Mouse (Mus musculus) kidney, adult 9 months (tissue): ENCODE measurements around the gene Adrb1.

Experiments used
- DNase-seq: peaks from one replicate; pipeline ENCODE4 v3.0.0; 2022

Adrb1 gene

DNA sequence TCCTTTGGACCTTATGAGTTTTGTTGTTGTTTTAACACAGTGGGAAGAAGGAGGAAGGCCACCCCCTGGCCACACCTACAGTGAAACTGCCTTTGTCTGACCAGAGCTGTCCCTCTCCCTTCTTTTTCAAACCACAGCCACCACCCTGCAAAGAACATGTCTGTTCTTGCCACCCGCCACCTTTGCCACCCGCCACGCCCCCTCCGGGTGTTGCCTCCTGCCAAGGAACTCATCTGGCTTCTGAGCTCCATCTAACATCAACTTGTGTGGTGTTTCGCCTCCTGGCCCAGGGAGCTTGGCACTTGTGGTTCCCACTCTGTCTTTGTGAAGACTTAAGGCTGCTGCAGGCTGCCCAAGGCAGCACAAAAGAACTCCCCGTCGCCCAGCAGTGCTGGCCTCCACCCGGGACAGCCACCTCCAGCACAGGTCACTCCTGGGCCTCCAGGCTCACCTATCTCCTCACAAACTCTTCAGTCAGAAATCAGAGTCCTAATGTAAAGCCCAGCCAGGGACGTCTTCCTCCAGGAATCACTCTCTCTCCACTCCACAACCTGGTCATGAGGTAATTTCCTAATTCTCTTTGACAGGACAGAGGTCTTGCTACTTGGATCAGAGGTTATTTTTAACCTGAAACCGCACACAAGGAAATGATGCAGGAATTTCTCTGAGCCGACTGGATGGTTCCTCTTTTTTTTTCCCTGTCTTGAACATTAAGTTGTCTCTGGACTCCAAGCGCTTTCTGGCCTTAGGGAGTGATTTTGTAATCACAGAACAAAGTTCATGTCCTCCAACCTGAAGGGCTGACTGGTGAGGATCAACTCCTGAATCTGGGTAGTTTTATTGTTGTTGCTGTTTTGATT lies 18.5 kb upstream of the Adrb1 start:
- DNase-seq, result peak; percentile 56

DNA sequence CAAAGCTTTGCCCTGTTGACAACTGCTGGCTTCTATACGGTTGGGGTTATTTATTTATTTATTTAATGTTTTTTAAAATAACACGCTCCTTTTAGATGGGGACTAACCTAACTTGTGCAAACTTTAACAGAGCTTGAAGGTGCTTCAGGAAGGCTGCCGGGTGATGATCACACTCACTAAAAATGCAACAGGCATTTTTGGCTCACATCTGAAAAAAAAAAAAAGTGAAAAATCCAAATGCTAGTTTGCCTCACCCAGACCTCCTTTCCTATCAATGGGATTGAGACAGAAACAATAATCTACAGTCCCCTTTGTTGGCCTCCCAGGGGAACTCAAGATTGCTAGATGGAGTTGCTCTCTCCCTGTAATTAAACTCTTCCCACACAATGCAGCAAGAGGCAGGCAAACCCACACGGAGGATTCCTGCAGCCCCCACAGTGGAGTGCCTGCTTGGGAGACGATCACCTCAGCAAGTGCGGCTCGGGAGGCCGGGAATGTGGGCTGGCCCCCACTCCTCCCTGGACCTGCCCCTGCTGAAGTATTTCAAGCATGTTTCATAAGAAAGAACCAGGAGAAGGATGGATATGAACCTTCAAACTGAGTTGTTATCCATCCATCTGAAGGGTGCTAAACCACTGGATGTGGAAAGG lies 16.8 kb upstream of the Adrb1 start:
- DNase-seq, result no peak

DNA sequence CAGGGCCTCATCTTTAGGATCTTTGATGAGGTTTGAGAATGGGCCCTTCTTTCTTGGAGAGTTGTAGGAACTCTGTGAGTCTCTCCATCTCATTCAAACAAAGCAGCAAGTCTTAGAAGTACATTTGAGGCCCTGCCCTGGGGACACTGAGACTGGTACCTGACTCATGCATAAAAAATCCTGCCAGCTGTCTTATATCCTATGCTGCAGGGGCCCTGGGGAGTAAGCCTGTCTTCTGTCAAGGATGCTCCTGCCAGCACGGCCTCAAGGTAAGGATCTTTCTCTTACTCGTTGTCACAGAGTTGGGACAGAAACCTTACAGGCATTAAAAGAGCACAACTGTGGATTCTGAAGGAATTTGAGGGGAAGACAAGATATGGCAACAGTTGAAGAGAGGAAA lies 13.2 kb upstream of the Adrb1 start:
- DNase-seq, result no peak

DNA sequence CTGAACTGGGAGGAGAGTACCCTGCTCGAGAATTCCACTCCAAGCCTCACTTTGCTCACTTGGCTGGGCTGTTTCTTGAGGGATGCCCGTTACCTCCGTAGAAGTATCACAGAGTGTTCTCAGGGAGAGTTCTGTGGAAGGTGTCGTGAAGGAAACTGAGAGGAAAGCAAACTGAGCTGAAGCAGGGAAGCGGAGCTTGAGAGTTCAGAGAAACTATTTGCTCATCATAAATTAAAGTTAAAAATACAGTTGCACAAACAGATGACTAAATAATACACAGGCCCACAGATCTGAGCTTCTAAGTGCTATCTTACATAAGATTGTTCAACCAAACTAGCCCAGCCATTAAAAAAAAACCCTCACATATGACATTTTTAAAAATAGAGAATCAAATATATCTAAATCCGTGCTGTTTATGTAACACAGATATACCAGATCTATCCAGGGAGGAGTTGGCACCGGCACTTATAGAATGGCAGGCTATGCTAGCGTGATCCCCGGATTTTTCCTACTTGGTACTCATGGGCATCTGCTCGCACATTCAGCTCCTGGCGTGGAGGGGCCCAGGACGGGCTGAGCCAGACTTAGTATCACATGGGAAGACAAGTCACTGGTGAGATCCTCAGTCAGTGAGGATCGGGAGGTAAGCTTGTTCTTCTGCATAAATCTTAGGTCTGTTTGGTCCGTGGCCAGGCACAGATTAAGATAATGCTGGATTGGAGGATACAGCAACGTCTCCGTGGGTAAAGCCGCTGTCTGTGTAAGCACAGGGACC lies 11.7 kb upstream of the Adrb1 start:
- DNase-seq, result no peak

DNA sequence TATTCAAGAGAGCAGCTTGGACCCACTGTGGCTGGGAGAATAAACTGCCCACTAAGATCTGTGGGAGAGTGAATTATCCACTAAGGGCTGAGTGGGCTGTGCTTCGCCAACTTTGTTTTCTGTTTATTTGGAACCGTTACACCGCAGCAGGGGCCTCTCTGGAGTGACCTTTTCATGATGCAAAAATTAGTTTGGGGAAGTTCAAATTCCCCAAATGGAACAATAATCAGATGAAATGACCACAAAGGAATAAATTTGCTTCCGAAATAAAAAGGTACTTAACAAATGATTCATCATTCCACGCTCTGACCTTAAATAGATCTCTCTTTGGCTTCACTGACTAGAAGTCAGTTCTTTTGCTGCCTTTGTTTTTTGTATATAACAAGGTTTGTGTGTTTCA lies 8.4 kb upstream of the Adrb1 start:
- DNase-seq, result no peak

DNA sequence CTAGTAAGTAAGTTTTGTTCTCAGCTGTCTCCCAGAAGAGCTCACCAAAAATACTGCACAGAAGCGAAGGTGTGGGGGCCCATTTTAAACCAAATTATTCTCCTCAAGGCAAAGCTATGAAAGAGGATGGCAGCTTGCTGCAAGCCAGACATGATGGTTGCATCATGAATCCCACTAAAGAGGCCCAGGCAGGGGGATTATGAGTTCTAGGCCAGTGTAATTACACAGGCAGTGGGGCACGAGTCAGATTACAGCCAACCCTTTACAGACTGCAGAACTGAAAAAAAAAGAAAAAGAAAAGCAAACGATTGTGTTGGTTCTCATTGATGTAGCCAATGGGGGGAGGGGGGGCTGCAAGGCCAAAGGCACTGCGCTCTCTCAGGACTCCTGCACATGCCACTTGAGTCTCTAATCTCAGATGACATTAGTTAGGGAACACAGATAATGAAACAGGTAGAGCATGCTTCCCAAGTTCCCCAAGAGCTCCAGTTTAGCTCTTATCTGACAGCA lies 7.3 kb upstream of the Adrb1 start:
- DNase-seq, result no peak

DNA sequence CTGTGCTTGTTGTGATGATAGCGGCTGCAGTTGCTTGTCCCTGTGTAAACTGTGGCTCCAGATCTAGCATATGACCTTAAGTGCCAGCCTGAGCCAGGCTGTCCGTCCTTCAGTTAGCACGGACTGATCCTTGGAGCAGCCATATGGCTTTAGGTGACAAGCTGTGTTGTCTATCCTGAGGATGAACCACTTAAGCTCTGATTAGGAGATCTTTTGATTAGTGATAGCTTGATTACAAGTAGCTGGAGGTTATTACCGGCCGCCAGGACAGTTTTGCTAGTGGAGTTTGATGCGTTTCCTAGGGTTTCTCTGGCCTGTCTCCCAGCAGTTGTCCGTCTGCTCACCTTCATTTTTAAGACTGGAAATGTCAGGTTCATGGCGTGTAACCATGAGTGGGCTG lies 4.0 kb upstream of the Adrb1 start:
- DNase-seq, result no peak

DNA sequence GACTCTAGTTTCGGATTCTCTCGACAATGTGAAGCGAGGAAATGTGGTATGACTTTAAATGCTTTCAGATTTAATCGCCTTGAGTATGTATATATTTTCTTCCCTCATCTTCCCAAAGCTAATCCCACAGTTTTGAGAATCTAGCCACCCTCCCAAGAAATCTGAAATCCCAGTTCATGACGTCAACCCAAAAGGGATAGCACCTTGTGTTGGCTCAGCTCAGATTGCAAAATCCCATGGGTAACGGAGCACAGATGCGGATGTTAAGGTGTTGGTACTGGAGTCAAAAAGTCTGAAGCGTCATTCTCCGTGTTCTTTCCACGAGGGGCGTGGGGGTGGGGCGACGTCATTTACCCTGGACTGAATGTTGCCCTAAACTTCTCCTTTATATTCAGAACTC lies 1.1 kb upstream of the Adrb1 start:
- DNase-seq, result no peak

DNA sequence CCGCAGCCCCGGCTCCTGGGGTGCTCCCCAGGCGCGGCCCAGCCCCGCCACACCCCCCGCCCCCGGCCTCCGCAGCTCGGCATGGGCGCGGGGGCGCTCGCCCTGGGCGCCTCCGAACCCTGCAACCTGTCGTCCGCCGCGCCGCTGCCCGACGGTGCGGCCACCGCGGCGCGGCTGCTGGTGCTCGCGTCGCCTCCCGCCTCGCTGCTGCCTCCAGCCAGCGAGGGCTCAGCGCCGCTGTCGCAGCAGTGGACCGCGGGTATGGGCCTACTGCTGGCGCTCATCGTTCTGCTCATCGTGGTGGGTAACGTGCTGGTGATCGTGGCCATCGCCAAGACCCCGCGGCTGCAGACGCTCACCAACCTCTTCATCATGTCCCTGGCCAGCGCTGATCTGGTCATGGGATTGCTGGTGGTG lies 300 bp downstream of the Adrb1 start:
- no peak for DNase-seq

DNA sequence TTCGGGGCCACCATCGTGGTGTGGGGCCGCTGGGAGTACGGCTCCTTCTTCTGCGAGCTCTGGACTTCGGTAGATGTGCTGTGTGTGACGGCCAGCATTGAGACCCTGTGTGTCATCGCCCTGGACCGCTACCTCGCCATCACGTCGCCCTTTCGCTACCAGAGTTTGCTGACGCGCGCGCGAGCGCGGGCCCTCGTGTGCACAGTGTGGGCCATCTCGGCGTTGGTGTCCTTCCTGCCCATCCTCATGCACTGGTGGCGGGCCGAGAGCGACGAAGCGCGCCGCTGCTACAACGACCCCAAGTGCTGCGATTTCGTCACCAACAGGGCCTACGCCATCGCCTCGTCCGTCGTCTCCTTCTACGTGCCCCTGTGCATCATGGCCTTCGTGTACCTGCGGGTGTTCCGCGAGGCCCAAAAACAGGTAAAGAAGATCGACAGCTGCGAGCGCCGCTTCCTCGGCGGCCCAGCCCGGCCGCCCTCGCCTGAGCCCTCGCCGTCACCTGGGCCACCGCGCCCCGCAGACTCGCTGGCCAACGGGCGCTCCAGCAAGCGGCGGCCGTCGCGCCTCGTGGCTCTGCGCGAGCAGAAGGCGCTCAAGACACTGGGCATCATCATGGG lies 822 bp downstream of the Adrb1 start:
- no peak for DNase-seq

DNA sequence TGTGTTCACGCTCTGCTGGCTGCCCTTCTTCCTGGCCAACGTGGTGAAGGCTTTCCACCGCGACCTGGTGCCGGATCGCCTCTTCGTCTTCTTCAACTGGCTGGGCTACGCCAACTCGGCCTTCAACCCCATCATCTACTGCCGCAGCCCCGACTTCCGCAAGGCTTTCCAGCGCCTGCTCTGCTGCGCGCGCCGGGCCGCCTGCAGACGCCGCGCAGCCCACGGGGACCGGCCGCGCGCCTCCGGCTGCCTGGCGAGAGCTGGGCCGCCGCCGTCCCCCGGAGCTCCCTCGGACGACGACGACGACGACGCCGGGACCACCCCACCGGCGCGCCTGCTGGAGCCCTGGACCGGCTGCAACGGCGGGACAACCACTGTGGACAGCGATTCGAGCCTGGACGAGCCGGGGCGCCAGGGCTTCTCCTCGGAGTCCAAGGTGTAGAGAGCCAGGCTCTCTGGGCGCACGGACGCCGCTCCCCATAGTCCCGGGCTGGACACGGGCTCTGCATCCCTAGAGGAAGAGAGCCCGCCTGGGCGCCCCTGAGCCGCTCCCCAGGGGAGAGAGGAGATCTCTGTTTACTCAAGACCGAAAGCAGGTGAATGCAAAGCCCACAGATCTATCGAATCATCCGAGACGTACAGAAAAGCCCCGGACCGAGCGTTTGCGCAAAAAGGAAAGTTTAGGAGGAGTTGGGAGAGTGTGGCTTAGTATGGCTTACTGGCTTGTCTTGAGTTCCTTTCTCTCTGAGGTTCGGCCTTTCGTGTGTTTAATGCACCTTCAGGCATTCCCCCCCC lies 1.5 kb downstream of the Adrb1 start:
- DNase-seq, result peak; percentile 34

DNA sequence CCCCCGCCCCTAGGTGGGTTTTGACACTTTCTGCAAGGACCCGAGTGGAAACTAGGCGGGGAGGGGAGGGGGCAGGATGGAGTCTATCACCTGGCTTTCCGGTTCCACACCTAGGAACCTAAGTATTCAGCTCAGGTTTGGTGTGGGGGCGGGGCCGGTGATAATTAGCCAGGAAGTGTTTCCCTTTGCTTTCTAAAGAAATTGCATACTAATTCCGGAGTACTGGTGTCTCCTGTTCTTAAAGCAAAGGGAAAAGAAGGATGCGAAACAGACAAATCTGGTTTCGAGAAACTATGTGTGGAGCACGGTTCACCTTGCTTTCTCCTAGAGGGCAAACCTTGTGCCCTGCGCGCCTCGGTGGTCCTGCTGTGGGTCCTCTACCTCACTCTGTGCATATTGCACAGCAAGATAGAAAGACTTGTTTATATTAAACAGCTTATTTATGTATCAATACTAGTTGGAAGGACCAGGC lies 2.2 kb downstream of the Adrb1 start:
- DNase-seq, result peak; percentile 40

DNA sequence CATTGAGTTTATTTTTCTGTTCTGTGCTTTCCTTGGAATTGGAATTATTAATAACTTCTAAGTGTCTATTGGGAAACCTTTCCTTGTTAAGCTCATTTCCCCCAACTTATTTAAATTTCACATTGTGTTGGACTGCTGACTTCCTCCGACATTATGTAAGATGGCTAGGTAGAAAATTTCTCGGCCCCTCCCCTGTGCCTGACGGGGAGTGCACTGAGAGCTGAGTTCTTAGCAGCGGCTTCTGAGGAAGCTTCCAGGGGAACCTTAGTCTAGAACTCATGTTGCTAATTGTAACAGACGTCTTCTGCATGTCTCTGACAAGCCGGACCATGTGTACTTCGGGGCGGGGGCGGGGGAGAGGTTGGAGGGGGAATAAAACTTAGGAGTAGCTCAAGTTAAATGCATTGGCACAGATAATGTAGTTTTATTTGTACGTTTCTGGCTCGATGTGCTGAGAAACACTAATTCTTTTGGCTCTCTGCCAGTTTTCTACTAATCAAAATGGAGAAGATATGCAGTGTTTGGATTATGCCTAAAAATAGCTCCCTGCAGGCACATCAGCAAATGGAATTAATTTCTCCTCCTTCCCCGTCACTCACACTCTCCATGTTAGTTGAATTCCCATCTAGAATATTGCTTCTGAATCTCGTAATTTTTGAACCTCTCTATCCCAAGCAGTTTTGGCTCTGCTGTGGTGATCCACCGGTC lies 5.3 kb downstream of the Adrb1 start:
- DNase-seq, result no peak

DNA sequence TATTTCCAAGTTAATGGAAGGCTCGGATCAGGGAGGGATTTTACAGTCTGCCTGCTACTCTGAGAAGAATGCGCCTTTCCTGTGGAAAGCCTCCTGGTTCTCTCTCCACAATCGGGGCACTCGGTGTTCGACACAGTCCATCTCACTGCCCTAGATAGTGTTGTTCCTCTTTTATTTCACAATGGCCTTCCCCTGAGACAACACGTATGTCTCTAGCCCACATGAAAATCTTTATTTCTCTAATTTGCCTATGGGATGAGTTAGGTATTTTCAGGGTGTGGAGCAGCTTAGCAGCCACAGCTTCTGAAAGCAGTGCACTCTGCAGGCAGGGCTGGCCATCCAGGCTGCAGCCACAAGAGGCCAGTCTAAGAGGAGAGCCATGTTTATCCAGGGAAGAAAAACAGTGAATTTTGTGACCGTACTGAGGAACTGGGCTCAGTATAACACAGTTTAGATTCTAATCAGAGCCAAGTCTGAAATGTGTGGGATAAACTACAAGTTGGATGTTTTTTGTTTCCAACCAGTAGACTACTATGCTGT lies 12.1 kb downstream of the Adrb1 start:
- no peak for DNase-seq

DNA sequence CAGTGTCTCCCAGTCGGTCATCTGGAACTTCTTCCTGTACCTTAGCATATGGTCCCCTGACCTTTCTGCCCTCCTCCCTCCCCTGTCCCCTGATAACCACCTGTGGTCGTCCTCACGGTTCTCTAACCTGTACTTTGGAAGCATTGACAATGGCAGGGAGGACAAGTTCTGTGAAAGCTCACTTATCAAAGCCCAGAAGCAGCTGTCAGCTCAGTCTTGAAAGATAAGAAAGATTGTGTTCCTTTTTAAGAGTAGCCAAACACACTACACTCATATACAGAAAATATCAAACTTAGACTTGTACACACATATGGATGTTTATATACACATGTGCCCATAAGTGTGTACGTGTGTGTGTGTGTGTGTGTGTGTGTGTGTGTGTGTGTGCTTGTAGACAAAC lies 13.7 kb downstream of the Adrb1 start:
- no peak for DNase-seq

DNA sequence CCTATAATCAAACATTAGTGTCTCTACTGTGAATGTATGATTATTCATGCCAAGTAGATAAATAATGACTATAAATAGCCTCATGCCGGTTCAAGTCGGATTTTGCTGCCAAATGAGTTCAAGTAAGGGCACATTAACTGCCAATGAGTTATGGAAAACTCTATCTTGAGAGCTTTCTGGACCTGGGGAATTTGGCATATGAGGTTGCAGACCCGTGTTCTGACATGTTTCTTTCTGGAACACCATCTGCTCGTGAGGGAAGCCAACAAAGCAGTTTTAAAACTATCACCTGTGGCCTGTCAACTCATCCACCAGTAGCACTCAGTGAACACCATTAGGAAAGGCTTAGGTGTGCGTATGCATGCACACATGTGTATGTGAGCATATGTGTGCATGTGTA lies 14.3 kb downstream of the Adrb1 start:
- DNase-seq, result no peak

DNA sequence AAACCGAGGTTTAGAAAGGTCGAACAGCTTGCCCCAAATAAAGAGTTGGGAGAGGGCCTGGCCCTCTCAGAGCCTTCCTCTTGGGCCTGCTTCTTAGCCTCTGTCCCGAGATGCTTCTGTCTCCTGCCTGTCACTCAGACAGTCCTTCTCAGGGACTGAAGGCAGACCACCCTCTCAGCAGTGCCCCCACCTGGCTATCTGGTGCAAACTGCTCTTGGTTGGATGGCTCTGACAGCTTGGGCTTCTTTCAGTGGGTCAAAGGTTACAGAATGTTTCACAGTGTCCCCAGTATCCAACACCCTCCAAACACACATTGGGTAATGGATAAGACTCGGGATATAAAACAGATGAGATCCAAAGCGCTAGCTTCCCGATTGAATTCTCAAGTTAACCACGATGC lies 23.1 kb downstream of the Adrb1 start:
- DNase-seq, result no peak

DNA sequence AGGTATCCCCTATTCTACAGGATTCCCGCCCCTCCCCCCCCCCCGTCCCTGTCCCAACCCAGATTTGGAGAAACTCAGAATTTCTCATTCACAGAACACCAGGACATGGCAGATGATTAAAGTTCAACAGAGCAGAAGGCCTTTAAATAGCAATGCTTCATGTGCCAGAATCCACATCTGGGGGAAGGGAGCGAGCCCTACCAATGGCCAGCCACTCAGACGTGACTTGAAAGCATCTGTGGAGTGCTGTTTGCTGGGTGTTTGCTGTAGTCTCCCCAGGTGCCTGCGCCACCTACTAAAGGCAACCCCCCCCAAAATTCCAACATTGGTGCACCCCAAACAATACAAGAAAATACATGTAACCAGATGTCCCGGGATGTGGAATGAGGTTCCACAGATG lies 23.5 kb downstream of the Adrb1 start:
- DNase-seq, result no peak

DNA sequence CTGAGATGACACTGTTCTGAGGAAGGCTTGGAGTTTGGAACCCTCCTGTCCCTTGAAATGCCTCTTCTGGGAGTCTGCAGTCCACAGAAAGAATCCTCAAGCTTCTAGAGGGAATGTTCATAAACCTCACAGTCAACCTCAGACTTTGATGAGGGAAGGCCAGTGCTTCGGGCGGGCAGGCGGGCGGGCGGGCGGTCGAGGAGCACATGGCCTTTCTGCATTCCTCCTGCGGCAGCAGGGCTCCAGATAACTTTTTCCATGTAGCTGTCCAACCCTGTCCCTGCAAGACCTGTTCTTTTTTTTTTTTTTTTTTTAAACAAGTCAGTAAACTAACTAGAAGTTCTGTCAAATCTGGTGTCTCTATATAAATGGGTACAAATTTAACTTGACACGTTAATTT lies 24.6 kb downstream of the Adrb1 start:
- no peak for DNase-seq

DNA sequence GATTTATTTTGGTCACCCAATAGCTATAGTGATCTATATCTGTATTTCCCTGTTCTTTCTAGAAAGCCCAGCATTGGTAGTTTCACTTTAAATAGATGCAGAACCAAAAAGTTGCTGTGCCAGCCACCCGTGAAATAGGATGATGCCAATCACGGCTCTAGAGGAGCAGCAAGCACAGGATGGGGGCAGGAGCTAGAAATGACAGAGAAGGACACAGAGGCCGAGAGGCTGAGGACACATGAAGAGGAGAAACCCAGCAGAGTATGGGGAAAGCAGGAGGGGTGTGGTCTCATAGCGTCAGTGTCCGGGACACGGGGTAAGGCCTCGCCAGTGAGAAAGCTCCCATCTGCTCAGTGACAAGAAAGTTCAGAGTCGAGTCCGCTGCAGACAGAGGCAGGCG lies 25.9 kb downstream of the Adrb1 start:
- no peak for DNase-seq

DNA sequence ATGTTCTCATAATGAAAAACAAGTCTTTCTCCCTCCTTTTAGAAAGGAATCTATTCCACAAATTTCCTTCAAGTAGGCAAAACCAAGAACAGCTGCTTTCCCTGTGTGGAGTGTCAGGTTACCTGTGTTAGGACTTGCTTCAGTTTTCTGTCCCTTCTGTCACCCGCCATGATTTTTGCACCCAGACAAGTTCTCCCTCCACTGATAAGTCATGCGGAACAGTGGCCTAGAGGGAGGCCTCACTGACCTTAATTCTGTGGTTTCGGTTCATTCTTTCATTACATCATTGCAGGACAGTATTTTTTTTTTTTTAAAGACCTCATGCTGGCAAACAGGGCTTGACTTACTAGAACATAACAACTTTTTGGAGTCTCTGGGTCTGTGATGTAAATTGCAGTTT lies 27.3 kb downstream of the Adrb1 start:
- DNase-seq, result peak; percentile 34
